ENCODE assay signal across 8 mouse cellular contexts in the genomic region with DNA sequence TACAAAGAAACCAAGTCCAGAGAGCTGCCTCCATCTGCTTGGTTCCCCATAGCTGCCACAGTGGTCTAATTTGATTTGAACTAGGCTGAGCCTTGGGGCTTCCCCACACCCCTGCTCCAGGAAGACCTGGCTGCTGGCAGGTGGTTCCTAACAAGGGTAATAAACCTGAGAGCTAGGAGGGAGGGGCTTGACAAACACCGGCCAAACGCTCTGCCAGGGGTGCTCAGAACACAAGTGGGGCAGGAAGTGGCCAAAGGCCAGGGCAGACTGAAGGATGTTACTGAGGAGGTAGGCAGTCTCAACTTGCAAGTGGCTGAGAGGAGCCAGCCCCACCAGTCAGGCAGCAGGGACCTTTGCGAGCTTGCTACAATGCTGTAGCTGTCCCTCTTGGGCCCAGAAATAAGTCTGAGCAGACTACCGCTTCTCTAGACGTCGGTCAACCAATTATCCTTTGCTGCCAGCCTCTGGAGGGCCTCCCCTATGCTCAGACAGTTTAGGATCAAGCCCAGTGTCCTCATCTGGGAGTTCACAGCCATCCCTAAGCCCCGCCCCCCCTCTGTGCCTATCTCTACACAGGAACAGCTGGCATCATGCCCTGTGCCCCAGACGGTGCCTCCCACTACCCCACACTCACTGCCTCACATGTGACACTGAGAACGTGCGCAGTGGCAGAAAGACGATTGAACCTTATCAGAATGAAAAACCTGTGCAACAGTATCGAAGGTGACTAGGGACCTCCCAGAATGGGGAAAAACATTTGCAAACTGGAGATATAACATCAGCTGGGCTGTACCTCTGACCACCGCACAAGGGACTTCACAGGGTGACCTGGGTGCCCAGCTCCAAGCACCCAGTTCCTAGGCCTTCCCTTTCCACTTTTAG. TPM values are rescaled to one million over a fixed set of nuclear protein-coding genes. Genes with fewer than 3 reads are reported as not detected.
DNase-seq lines count a peak whose midpoint lies in the region; ATAC-seq lines count a peak whose summit lies in the region.

No protein-coding gene starts in this region.

- no peak overlapping the region for H3K4me3 ChIP-seq in heart, embryonic 13.5 days
- H3K4me3 ChIP-seq in limb, embryonic 12.5 days (replicated peaks), result no peak overlapping the region

- ATAC-seq in heart, embryonic 13.5 days (ENCODE audit: extremely low read depth, insufficient number of reproducible peaks, low FRiP score, low TSS enrichment), result no peak
- ATAC-seq in limb, embryonic 12.5 days (ENCODE audit: insufficient number of reproducible peaks, insufficient read depth, low FRiP score, low TSS enrichment, low read depth), result no peak

- H3K9ac ChIP-seq in heart, embryonic 13.5 days, result peak overlapping the region; percentile 28
- no peak overlapping the region for H3K9ac ChIP-seq in limb, embryonic 12.5 days (replicated peaks)

- H3K4me2 ChIP-seq in heart, embryonic 13.5 days, result 0 out of 2 replicates have a peak overlapping the region, but pooled peaks have one; percentile 1
- H3K4me2 ChIP-seq in limb, embryonic 12.5 days, result no peak overlapping the region

- peak overlapping the region; percentile 68 for H3K27ac ChIP-seq in heart, embryonic 13.5 days (replicated peaks)
- 0 out of 2 replicates have a peak overlapping the region, but pooled peaks have one; percentile 35 for H3K27ac ChIP-seq in limb, embryonic 12.5 days

- H3K9me3 ChIP-seq in heart, embryonic 13.5 days, result no peaks in the 10 kb centered on the region
- H3K9me3 ChIP-seq in limb, embryonic 12.5 days, result no peaks in the 10 kb centered on the region

- 37% methylated on average over 13 of the region's 13 CpGs for WGBS in heart, embryonic 13.5 days
- 55% methylated on average over 13 of the region's 13 CpGs for WGBS in limb, embryonic 12.5 days

- H3K4me1 ChIP-seq in heart, embryonic 13.5 days, result peaks cover 52% of the 10 kb centered on the region
- peaks cover 32% of the 10 kb centered on the region for H3K4me1 ChIP-seq in limb, embryonic 12.5 days (replicated peaks)

- peak; percentile 57 for DNase-seq in adrenal gland, postnatal 10 days
- no peak for DNase-seq in adrenal gland, adult 18-20 months (ENCODE audit: low spot score in 2 of 2)
- peak; percentile 8 for DNase-seq in A20 (ENCODE audit: low read depth, low spot score)
- DNase-seq in natural killer cell, adult 2 months (ENCODE audit: low spot score in 2 of 2), result peak; percentile 54 to 70
- no peak for DNase-seq in yolk sac, embryonic 10.5 days (ENCODE audit: low spot score)
- DNase-seq in gastrocnemius, postnatal 25 days, result no peak

- no peaks in the 10 kb centered on the region for H3K36me3 ChIP-seq in heart, embryonic 13.5 days
- H3K36me3 ChIP-seq in limb, embryonic 12.5 days, result no peaks in the 10 kb centered on the region

- no peaks in the 10 kb centered on the region for H3K27me3 ChIP-seq in heart, embryonic 13.5 days (replicated peaks)
- no peaks in the 10 kb centered on the region for H3K27me3 ChIP-seq in limb, embryonic 12.5 days

RNA-seq across cellular contexts. Expression of gene Rph3al, which starts 11.6 kb away (rescaled TPM):
- total RNA-seq in adrenal gland, postnatal 10 days (2021), result 10 to 100 TPM; 11.2 to 12.2 TPM
- total RNA-seq in adrenal gland, adult 18-20 months (2021), result 10 to 100 TPM; 15.0 to 17.0 TPM
- polyA plus RNA-seq in heart, embryonic 13.5 days (2015; fragmentation: Nextera tagmentation; extraction: Ambion mirVana), result 5.3 and 5.4 TPM in 2 replicates
- 2.3 and 3.0 TPM in 2 replicates for polyA plus RNA-seq in limb, embryonic 12.5 days (2016; fragmentation: Nextera tagmentation; extraction: Ambion mirVana)
- 1 to 10 TPM; 8.2 to 8.6 TPM for total RNA-seq in gastrocnemius, postnatal 25 days (2021)

Comparison
In these comparisons a context has a peak if more than half of its experiments do, and no peak if none do; other contexts are left out.
1. DNase-seq: peak in adrenal gland, postnatal 10 days (single experiment), A20 (single experiment) and natural killer cell, adult 2 months (2 of 2); none in adrenal gland, adult 18-20 months (0 of 2), yolk sac, embryonic 10.5 days (single experiment) and gastrocnemius, postnatal 25 days (single experiment).